Mouse (Mus musculus) embryonic facial prominence, embryonic 15.5 days (tissue): ENCODE results near the gene Cbll1. TPM values are rescaled to one million over a fixed set of nuclear protein-coding genes. Genes with fewer than 3 reads are reported as not detected.
A peak's percentile ranks its signal among the peaks of the same experiment; 100 is the strongest.

Source experiments
- ATAC-seq: fragments of 200-750 bp; cut with Nextera tagmentation; 2 replicates; pipeline ENCODE4 v1.8.0; 2017; ENCODE audit warnings: low read depth, moderate TSS enrichment; ENCODE audit not compliant: insufficient number of reproducible peaks, low FRiP score, low TSS enrichment
- H3K27ac ChIP-seq: fragments of 300-500 bp; sonication (generic); replicated peaks from 2 replicates; pipeline ENCODE4 v1.5.1; 2015; ENCODE audit warnings: mild to moderate bottlenecking, inconsistent platforms
- H3K27me3 ChIP-seq: fragments of 300-500 bp; sonication (generic); 2 replicates; pipeline ENCODE4 v1.6.1; 2015; ENCODE audit warnings: inconsistent platforms
- H3K36me3 ChIP-seq: fragments of 300-500 bp; sonication (generic); 2 replicates; pipeline ENCODE4 v1.6.1; 2015; ENCODE audit warnings: mild to moderate bottlenecking, inconsistent platforms
- H3K4me1 ChIP-seq: fragments of 300-500 bp; sonication (generic); 2 replicates; pipeline ENCODE4 v1.6.1; 2015; ENCODE audit warnings: inconsistent platforms
- H3K4me2 ChIP-seq: fragments of 300-500 bp; sonication (generic); replicated peaks from 2 replicates; pipeline ENCODE4 v1.6.1; 2015; ENCODE audit warnings: mild to moderate bottlenecking, inconsistent platforms
- H3K4me3 ChIP-seq: fragments of 300-500 bp; sonication (generic); replicated peaks from 2 replicates; pipeline ENCODE4 v1.5.1; 2015; ENCODE audit warnings: mild to moderate bottlenecking, inconsistent platforms
- H3K9ac ChIP-seq: fragments of 300-500 bp; sonication (generic); 2 replicates; pipeline ENCODE4 v1.6.1; 2015; ENCODE audit warnings: inconsistent platforms
- H3K9me3 ChIP-seq: fragments of 300-500 bp; sonication (generic); replicated peaks from 2 replicates; pipeline ENCODE4 v1.6.1; 2016; ENCODE audit warnings: inconsistent platforms
- WGBS: fragments of 180-500 bp; shearing (Covaris S2); methylation state at CpG from one replicate; pipeline ENCODE4 v1.1.7; 2015; 5-methylcytosine and 5-hydroxymethylcytosine counted together
- polyA plus RNA-seq: library from polyadenylated mRNA; unstranded; fragments of >200 nt; fragmentation: Nextera tagmentation; extraction: Ambion mirVana; gene quantifications from 2 replicates; pipeline ENCODE4 v1.2.1, GENCODE M21; 2015

Cbll1 gene
- 10.5 and 14.9 TPM in 2 replicates for polyA plus RNA-seq

DNA sequence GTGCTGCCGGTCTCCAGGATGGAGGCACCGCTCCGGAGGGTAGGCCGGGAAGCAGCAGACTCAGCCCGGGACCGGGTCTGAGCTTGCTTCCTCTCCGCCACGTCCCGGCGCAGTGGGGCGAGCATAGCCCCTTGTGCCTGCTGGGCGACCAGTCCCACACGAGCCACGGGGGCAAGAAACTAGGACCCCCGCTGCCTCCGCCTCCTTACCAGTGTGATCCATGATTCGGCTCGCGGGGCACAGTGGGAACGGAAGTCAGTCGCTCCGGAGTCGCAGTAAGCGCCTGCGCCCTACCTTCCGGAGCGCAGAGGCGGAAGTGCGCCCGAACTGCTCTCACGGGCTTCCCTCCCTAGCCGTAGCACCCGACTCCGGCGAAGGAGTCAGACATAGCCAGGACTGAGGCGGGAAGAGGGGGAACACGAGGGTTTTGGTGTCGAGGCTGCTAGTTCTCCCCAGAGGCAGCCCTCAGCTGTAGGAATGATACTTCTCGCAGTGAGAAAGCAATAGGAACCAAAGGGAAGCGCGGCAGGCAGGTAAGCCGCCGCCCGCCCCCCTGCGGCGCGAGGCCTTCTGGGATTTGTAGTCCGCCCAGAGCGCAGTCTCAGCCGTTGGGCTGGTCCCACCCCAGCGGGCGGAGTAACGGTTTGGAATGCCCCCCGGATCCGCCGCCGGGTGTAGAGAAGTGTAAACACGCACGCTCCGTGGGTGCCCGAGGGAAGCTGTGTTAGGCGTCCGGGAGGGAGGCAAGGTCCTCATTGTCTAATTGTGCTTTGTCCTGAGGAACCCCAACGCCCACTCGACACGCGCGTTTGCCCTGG, at the start of gene Cbll1:
Gene Cbll1, minus strand, starts transcription at position 303 of the 818 bp plus-strand sequence.
- H3K9ac ChIP-seq, result peak within 1 kb of the TSS; percentile 72
- H3K27me3 ChIP-seq, result no peaks in the 10 kb centered on the region
- peak within 1 kb of the TSS; percentile 97 for H3K4me3 ChIP-seq
- ATAC-seq, result peak; percentile 98
- peak within 1 kb of the TSS; percentile 82 for H3K4me2 ChIP-seq
- no peaks in the 10 kb centered on the region for H3K9me3 ChIP-seq
- H3K36me3 ChIP-seq, result no peaks in the 10 kb centered on the region
- peaks cover 14% of the 10 kb centered on the region for H3K4me1 ChIP-seq
- H3K27ac ChIP-seq, result peak within 1 kb of the TSS; percentile 94
- under 1% methylated on average over 68 of the region's 68 CpGs for WGBS

DNA sequence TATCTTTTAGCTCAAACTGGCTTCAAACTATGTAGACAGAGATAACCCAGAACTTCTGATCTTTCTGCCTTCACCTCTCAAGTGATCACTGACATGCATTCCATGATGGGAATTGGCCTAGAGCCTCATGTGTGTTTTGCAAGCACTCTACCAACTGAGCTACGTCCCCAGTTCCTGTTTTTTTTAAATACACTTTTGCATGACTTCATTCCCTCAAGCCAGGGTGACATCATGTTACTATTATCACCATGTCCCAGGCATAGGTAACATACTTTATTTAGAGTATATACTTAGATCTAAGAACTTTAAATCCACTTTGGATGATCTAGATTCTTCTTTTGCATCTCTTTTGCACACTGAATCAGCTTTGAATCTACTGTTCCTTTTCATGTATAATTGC, 46.6 kb upstream of the Cbll1 start:
- Histone ChIP-seq H3K9me3 (no peaks in the 10 kb centered on the region), H3K27ac (no peak overlapping the region), H3K9ac (no peak overlapping the region), H3K4me2 (no peak overlapping the region), H3K4me3 (no peak overlapping the region), H3K36me3 (no peaks in the 10 kb centered on the region), H3K4me1 (peaks cover 9% of the 10 kb centered on the region; the same call in 1 of the 2 replicates), H3K27me3 (no peaks in the 10 kb centered on the region; the same call in 1 of the 2 replicates)
- no peak for ATAC-seq
- 53% methylated on average over 1 of the region's 1 CpGs for WGBS

DNA sequence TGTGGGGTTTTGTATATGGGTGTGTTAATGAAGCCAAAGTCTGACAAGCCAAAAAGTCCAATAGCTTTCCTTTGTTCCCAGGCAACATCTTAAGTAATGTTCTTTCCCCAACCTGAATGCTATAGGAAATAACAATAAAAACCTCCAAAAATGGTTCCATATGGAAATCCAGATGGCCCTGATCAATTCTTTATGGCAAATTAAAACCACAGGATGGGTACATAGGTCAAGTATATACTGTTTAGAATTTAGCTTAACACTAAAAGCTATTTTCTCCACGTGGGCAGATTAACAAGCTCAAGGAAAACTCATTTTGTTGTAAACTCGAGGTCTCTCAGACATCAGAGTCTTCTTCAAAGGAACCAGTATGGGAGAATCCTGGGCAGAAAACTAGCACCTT, 45.8 kb upstream of the Cbll1 start:
- peaks cover 6% of the 10 kb centered on the region; the same call in 1 of the 2 replicates for H3K4me1 ChIP-seq
- no peak for ATAC-seq
- no peak overlapping the region for H3K4me3 ChIP-seq
- no peaks in the 10 kb centered on the region; the same call in 1 of the 2 replicates for H3K27me3 ChIP-seq
- H3K27ac ChIP-seq, result no peak overlapping the region
- H3K9ac ChIP-seq, result no peak overlapping the region
- WGBS, result 23% methylated on average over 2 of the region's 2 CpGs
- no peaks in the 10 kb centered on the region for H3K36me3 ChIP-seq
- no peaks in the 10 kb centered on the region for H3K9me3 ChIP-seq
- H3K4me2 ChIP-seq, result no peak overlapping the region

DNA sequence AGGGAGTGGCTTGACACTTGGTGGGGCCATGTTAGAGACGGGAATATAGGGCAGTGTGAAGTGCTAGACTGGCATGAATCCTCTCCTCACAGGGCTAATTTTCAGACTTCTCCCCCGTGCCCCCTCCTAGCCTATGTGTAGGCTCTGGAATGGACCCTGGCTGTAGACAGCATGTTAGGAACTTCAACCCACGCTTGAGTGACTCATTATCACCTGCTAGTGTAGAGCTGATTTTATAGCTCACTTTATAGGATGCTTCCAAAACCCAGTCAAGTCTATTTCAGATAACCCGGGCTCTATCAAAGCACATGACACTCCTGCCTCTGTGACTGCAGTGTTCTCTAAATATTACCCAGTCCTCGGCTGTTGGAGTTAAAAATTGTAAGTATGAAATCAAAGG, 42.1 kb upstream of the Cbll1 start:
- H3K4me2 ChIP-seq, result no peak overlapping the region
- ATAC-seq, result no peak
- no peak overlapping the region for H3K4me3 ChIP-seq
- H3K4me1 ChIP-seq, result no peaks in the 10 kb centered on the region
- WGBS, result 73% methylated on average over 5 of the region's 5 CpGs
- H3K27me3 ChIP-seq, result no peaks in the 10 kb centered on the region; the same call in 1 of the 2 replicates
- H3K36me3 ChIP-seq, result no peaks in the 10 kb centered on the region
- no peak overlapping the region for H3K27ac ChIP-seq
- H3K9ac ChIP-seq, result no peak overlapping the region
- no peaks in the 10 kb centered on the region for H3K9me3 ChIP-seq

DNA sequence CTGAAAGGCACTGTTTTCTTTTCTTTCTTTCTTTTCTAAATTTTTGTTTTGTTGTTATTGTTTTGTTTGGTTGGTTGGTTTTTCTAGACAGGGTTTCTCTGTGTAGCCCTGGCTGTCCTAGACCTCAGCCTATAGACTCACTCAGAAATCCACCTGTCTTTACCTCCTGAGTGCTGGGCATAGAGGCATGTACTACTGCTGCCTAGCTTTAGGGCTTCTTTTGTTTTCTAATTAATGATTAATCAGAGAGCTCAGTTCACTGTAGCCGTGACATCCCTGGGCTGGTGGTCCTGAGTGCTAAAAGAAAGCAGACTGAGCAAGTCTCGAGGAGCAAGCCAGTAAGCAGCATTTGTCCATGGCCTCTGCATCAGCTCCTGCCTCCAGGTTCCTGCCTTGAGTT, 40.4 kb upstream of the Cbll1 start:
- ATAC-seq, result no peak
- WGBS, result 88% methylated on average over 2 of the region's 2 CpGs

DNA sequence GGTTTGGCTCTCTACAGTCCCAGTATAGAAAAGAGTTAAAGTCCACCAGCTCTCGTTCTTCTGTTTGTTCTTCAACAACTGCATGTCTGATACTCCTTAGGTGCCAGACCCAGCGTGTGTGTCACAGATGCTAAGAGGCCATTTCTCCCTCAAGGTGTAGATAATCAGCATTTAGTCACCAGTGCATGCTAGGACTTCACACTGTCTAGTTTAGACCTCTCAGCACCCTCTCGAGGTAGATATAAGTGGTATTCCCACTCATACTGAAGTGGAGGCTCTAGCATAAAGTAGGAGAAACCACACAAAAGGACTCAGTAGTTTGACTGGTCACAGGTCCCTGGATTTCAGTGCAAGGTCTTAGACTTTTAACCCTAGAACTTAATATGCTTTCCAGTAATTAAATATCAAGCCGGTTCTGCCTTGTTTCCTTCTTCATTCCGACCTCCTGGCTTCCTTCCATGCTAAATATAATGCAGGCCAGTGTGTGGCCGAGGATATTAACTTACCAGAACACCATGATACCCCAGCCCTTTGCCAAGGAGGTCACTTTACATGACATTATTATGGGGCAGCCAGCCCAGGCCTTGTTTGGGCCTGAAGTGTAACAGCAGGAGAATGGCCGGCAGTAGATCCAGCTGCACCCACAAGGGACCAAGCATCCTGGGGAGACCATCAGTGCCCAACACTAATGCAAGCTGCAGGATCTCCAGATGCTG, 38.3 kb upstream of the Cbll1 start:
- 61% methylated on average over 7 of the region's 7 CpGs for WGBS

More for the DNA sequence above, 40.4 kb upstream of the Cbll1 start:
- Histone ChIP-seq H3K9me3 (no peaks in the 10 kb centered on the region), H3K4me2 (no peak overlapping the region), H3K9ac (no peak overlapping the region), H3K27me3 (no peaks in the 10 kb centered on the region; the same call in 1 of the 2 replicates), H3K36me3 (no peaks in the 10 kb centered on the region), H3K27ac (no peak overlapping the region), H3K4me1 (no peaks in the 10 kb centered on the region), H3K4me3 (no peak overlapping the region)

DNA sequence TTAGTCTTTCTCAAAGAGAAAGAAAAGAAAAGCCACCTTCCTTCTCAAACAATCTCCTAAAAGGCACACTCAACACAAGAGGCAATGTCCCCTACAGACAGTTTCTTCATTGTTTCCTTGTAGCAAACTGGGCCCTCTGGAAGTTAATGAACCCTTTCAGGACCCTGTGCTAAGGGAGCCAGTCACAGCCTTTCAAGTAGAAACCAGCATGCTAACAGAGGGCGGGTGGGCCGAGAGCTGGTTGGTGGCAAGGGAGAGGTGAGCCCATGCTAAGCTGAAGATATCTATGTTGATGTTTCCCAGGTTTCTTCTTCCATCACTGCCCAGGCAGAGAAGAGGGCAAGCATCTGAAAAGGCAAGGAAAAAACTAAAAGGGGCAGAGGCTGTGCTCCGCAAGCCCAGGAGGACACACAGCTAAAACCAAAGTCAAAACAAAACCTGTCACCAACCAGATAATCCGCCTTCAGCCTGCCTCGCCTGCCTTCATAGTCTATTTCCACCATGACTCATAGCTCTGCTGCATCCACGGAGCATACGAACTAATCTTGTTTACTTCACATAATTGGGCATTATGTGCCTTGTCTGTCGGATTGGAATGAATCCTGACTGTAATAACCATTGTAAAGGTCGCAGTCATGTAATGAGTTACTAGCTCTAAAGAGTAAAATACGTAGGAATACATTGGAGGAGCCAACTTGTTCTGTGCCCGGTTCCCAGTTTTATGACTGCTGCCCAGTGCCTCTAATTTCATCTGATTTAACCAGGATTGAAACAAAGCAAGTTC, 34.8 kb upstream of the Cbll1 start:
- Histone ChIP-seq H3K27me3 (no peaks in the 10 kb centered on the region), H3K4me2 (no peak overlapping the region), H3K4me1 (no peaks in the 10 kb centered on the region), H3K9ac (no peak overlapping the region), H3K27ac (peak overlapping the region; percentile 19; the same call in 1 of the 2 replicates), H3K4me3 (no peak overlapping the region), H3K36me3 (no peaks in the 10 kb centered on the region), H3K9me3 (no peaks in the 10 kb centered on the region)
- ATAC-seq, result no peak
- 50% methylated on average over 11 of the region's 11 CpGs for WGBS

More for the DNA sequence above, 38.3 kb upstream of the Cbll1 start:
- Histone ChIP-seq H3K9ac (no peak overlapping the region), H3K4me1 (no peaks in the 10 kb centered on the region), H3K27me3 (no peaks in the 10 kb centered on the region; the same call in 1 of the 2 replicates), H3K4me2 (no peak overlapping the region), H3K27ac (no peak overlapping the region), H3K9me3 (no peaks in the 10 kb centered on the region), H3K36me3 (no peaks in the 10 kb centered on the region), H3K4me3 (no peak overlapping the region)
- ATAC-seq, result 0 out of 2 replicates have a peak, but pooled peaks have one; percentile 15

DNA sequence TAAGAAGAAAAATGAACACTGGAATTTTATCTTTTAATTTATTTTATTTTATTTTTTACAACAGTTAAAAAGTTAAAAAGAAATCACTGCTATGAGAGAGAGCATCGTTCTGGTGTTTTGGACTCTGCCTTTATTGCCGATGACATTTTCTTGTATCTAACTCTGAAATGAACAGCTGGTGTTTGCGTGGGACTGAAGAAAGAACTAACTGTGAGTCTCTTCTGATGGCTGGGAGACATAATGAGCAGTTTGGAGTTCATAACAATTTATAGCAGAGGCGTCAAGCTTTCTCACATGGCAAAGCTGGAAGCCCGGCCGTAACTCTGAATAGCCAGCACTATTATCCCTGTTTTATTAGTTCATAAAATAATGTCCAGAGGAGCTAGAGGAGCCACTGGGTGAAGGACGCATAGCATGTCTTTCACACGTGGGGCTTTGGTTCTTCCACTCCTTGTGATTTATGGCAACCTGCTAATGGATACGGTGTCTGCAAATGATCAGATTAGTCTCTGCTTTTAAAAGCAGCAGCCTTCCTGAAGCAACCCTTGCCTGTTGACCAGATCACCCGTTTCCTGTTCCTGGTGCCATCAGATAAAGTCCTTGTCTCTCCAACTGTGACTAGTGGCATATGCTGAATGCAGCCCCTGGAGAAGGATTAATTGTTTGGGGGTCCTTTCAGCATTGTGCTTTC, 33.9 kb upstream of the Cbll1 start:
- no peak for ATAC-seq
- Histone ChIP-seq H3K36me3 (no peaks in the 10 kb centered on the region), H3K9me3 (no peaks in the 10 kb centered on the region), H3K27me3 (no peaks in the 10 kb centered on the region), H3K9ac (no peak overlapping the region), H3K4me3 (no peak overlapping the region), H3K4me1 (no peaks in the 10 kb centered on the region), H3K27ac (no peak overlapping the region), H3K4me2 (no peak overlapping the region)
- WGBS, result 74% methylated on average over 10 of the region's 10 CpGs

DNA sequence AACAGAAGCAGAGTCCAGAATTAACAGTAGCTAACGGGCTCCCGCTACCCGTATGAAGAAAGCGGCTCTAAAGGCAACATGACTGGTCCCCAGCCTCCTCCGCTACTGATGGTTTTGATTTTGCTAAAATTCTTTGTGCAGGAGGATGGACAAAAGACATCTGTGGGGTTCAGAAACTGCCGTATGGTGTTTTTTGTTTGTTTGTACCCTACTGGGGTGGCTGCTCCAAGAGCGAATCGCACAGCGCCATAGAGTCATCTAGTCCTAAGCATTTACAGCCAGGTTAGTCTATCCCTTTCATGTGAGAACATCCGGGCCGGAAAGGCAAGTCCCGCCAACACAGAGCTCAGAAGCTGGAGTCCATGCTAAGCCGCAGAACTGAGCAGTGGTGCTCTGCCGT, 32.6 kb upstream of the Cbll1 start:
- Histone ChIP-seq H3K27me3 (no peaks in the 10 kb centered on the region), H3K4me3 (no peak overlapping the region), H3K27ac (no peak overlapping the region), H3K4me2 (no peak overlapping the region), H3K4me1 (no peaks in the 10 kb centered on the region), H3K9me3 (no peaks in the 10 kb centered on the region), H3K36me3 (no peaks in the 10 kb centered on the region), H3K9ac (no peak overlapping the region)
- ATAC-seq, result no peak
- WGBS, result 67% methylated on average over 14 of the region's 14 CpGs

DNA sequence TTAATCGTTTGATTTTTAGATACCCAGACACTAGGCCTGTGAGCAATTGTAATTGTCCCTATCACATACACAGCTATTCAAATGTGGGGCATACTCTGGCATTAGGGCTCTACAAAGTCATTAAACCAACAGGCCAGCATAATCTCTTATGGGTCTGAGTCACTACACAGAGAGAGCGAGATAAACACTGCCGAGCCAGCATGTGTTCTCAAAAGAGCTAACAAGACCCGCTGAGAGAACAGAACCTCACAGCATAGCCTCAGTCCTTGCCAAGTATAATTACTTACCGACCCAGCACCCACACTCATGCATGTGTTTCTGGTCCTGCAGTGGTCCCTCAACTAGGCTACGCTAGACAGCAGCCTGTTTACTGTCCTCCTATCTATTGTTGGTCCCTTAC, 28.0 kb upstream of the Cbll1 start:
- no peak for ATAC-seq
- no peak overlapping the region for H3K27ac ChIP-seq
- H3K4me1 ChIP-seq, result no peaks in the 10 kb centered on the region
- WGBS, result 66% methylated on average over 6 of the region's 6 CpGs
- no peaks in the 10 kb centered on the region for H3K9me3 ChIP-seq
- H3K4me3 ChIP-seq, result no peak overlapping the region
- H3K27me3 ChIP-seq, result no peaks in the 10 kb centered on the region
- H3K36me3 ChIP-seq, result no peaks in the 10 kb centered on the region
- H3K9ac ChIP-seq, result no peak overlapping the region
- H3K4me2 ChIP-seq, result no peak overlapping the region
